12 mouse cellular contexts compared by ENCODE assay signal in genomic region chr2:170158251-170158650, GRCm38 (mm10). TPM values are rescaled to one million over a fixed set of nuclear protein-coding genes. Genes with fewer than 3 reads are reported as not detected.
DNase-seq lines count a peak whose midpoint lies in the region; TF ChIP-seq lines count a peak whose summit lies in the region.
"Had no signal": no experiment of that assay in that cellular context is flagged by ENCODE, and none has a peak within 500 bp of the region (broad histone marks: within the 10 kb centered on the region; RNA-seq: fewer than 3 reads in every experiment).

No protein-coding gene starts in this region.

- peak overlapping the region; percentile 31 for H3K27ac ChIP-seq in gastrocnemius, adult 2 months
- peak overlapping the region; percentile 76 for H3K27ac ChIP-seq in macrophage
- H3K27ac ChIP-seq: hindbrain, embryonic 15.5 days; limb, embryonic 12.5 days; neural tube, embryonic 15.5 days had no signal

- TF ChIP-seq CTCF in gastrocnemius, adult 2 months (IDR thresholded peaks at IDR 0.05): no peak

- intact Hi-C loops in gastrocnemius, adult 2 months (cut with DNase I): no loop called here
- intact Hi-C loops in heart, postnatal 25 days (cut with DNase I): loop anchor here (5.0 kb wide), 1 partner anchor 41 kb away; no protein-coding TSS in a partner anchor

- H3K79me2 ChIP-seq in macrophage (ENCODE audit: inconsistent target): no peaks in the 10 kb centered on the region

- WGBS in macrophage (ENCODE audit: missing documents): 16% methylated on average over 5 of the region's 5 CpGs

- peak; percentile 48 for DNase-seq in gastrocnemius, adult 2 months
- DNase-seq in gastrocnemius, adult 8-10 months (ENCODE audit: low spot score in 2 of 2): no peak
- peak; percentile 58 for DNase-seq in ES-CJ7 (ENCODE audit: low read depth, low spot score)
- DNase-seq in c-Kit-negative CD71-positive TER-119-positive erythroid progenitor cells, embryonic 14.5 days (ENCODE audit: low read depth, low spot score): peak; percentile 76
- no peak for DNase-seq in layer of hippocampus, adult 11-12 months (ENCODE audit: low spot score)
- no peak for DNase-seq in heart, postnatal 25 days (ENCODE audit: low spot score)
- no peak for DNase-seq in cerebellum, postnatal 14 days
- DNase-seq: thymus, postnatal 36 days had no signal

- no peaks in the 10 kb centered on the region for H3K36me3 ChIP-seq in macrophage (ENCODE audit: inconsistent target)
- H3K36me3 ChIP-seq: hindbrain, embryonic 15.5 days; limb, embryonic 12.5 days; neural tube, embryonic 15.5 days had no signal

- H3K4me3 ChIP-seq in gastrocnemius, adult 2 months: no peak overlapping the region
- no peak overlapping the region for H3K4me3 ChIP-seq in macrophage (ENCODE audit: inconsistent target)
- H3K4me3 ChIP-seq: hindbrain, embryonic 15.5 days; limb, embryonic 12.5 days; neural tube, embryonic 15.5 days had no signal

RNA-seq across cellular contexts. Expression of gene Zfp217, which starts 10.3 kb away (rescaled TPM):
- total RNA-seq in gastrocnemius, adult 2 months (2021): 1 to 10 TPM; 5.6 to 8.1 TPM
- total RNA-seq in gastrocnemius, adult 8-10 months (2022): 1 to 10 TPM; 5.9 to 7.5 (median 6.7) TPM
- 10 to 100 TPM; 28.8 to 85.5 (median 55.0) TPM for total RNA-seq in macrophage (2018; cell fraction: chromatin; rRNA removed)
- 10 to 100 TPM in 25 of 26 experiments, 1 to 10 TPM in 1; 8.5 to 44.7 (median 31.6) TPM for total RNA-seq in macrophage (2018; cell fraction: cytosol; rRNA removed)
- 100 to 1,000 TPM in 1 of 26 experiments, 10 to 100 TPM in 25; 26.3 to 107 (median 56.6) TPM for total RNA-seq in macrophage (2018; cell fraction: nucleus; rRNA removed)
- 14.1 to 29.4 TPM (median 16.9 TPM) in 3 replicates for polyA plus RNA-seq in macrophage (2018)
- 10 to 100 TPM in 1 of 2 experiments, 1 to 10 TPM in 1; 9.6 to 13.0 TPM for total RNA-seq in heart, postnatal 25 days (2021)

Comparison
In these comparisons a context has a peak if more than half of its experiments do, and no peak if none do; other contexts are left out.
1. DNase-seq: peak in gastrocnemius, adult 2 months (single experiment), ES-CJ7 (single experiment) and c-Kit-negative CD71-positive TER-119-positive erythroid progenitor cells, embryonic 14.5 days (single experiment); none in gastrocnemius, adult 8-10 months (0 of 2), layer of hippocampus, adult 11-12 months (single experiment), heart, postnatal 25 days (single experiment) and cerebellum, postnatal 14 days (0 of 2).